Mouse (Mus musculus) heart, embryonic 16.5 days (tissue): ENCODE measurements around the gene Olfr96. TPM values are rescaled to one million over a fixed set of nuclear protein-coding genes. Genes with fewer than 3 reads are reported as not detected.

Experiments
- ATAC-seq: fragments of 200-750 bp; cut with Nextera tagmentation; replicated peaks from 2 replicates; pipeline ENCODE4 v1.8.0; 2017; ENCODE audit warnings: moderate number of reproducible peaks; ENCODE audit not compliant: insufficient read depth, low FRiP score; ENCODE audit errors: extremely low read depth
- H3K27ac ChIP-seq: fragments of 300-500 bp; sonication (generic); 2 replicates; pipeline ENCODE4 v1.5.1; 2014; ENCODE audit warnings: mild to moderate bottlenecking, low read length, control low read depth, moderate library complexity
- H3K27me3 ChIP-seq: fragments of 300-500 bp; sonication (generic); 2 replicates; pipeline ENCODE4 v1.6.1; 2014; ENCODE audit warnings: low read length, mixed read lengths; ENCODE audit not compliant: control insufficient read depth, insufficient read depth
- H3K36me3 ChIP-seq: fragments of 300-500 bp; sonication (generic); 2 replicates; pipeline ENCODE4 v1.6.1; 2014; ENCODE audit not compliant: control insufficient read depth, insufficient read depth
- H3K4me1 ChIP-seq: fragments of 300-500 bp; sonication (generic); 2 replicates; pipeline ENCODE4 v1.6.1; 2014; ENCODE audit warnings: low read length, mixed read lengths; ENCODE audit not compliant: control insufficient read depth, insufficient read depth
- H3K4me2 ChIP-seq: fragments of 300-500 bp; sonication (generic); 2 replicates; pipeline ENCODE4 v1.6.1; 2014; ENCODE audit warnings: low read depth, mild to moderate bottlenecking, control low read depth, low read length
- H3K4me3 ChIP-seq: fragments of 300-500 bp; sonication (generic); 2 replicates; pipeline ENCODE4 v1.5.1; 2014; ENCODE audit warnings: mild to moderate bottlenecking, control low read depth, low read length
- H3K9ac ChIP-seq: fragments of 300-500 bp; sonication (generic); 2 replicates; pipeline ENCODE4 v1.6.1; 2014; ENCODE audit warnings: low read length, control low read depth
- H3K9me3 ChIP-seq: fragments of 300-500 bp; sonication (generic); replicated peaks from 2 replicates; pipeline ENCODE4 v1.6.1; 2016; ENCODE audit warnings: low read length; ENCODE audit not compliant: control insufficient read depth
- WGBS: fragments of 180-500 bp; shearing (Covaris S2); extraction: QIAGEN DNeasy Blood & Tissue Kit; methylation state at CpG from one replicate; pipeline ENCODE4 v1.1.7; 2014; 5-methylcytosine and 5-hydroxymethylcytosine counted together
- polyA plus RNA-seq: library from polyadenylated mRNA; unstranded; fragments of >200 nt; fragmentation: Nextera tagmentation; extraction: Ambion mirVana; gene quantifications from 2 replicates; pipeline ENCODE4 v1.2.1, GENCODE M21; 2015

Gene Olfr96
- polyA plus RNA-seq, 1 experiment from 2014 or later, result not detected

- ATAC-seq, result no peak
- Histone ChIP-seq H3K4me3 (no peak overlapping the region), H3K9ac (no peak overlapping the region), H3K27me3 (no peaks in the 10 kb centered on the region), H3K4me2 (no peak overlapping the region), H3K36me3 (no peaks in the 10 kb centered on the region), H3K27ac (no peak overlapping the region), H3K4me1 (no peaks in the 10 kb centered on the region), H3K9me3 (no peaks in the 10 kb centered on the region)
- WGBS, result 7% methylated on average over 1 of the region's 1 CpGs
Observed at GRCm38 (mm10) chr17:37250544-37250943, 30.6 kb downstream of the Olfr96 start.

GRCm38 (mm10) chr17:37263626-37264025 lies 43.7 kb downstream of the Olfr96 start, which contains the start of gene Olfr98:
Gene Olfr98 (minus strand): TSS chr17:37263749.
- H3K36me3 ChIP-seq, result no peaks in the 10 kb centered on the region
- H3K4me1 ChIP-seq, result no peaks in the 10 kb centered on the region
- H3K9ac ChIP-seq, result no peak within 1 kb of the TSS
- no peak within 1 kb of the TSS for H3K27ac ChIP-seq
- H3K27me3 ChIP-seq, result no peaks in the 10 kb centered on the region
- H3K4me3 ChIP-seq, result no peak within 1 kb of the TSS
- ATAC-seq, result no peak
- H3K9me3 ChIP-seq, result no peaks in the 10 kb centered on the region
- 69% methylated on average over 1 of the region's 1 CpGs for WGBS
- H3K4me2 ChIP-seq, result no peak within 1 kb of the TSS

- Histone ChIP-seq H3K9ac (peak within 1 kb of the TSS; percentile 70), H3K27ac (no peak within 1 kb of the TSS), H3K9me3 (no peaks in the 10 kb centered on the region), H3K4me1 (no peaks in the 10 kb centered on the region), H3K36me3 (no peaks in the 10 kb centered on the region), H3K4me2 (peak within 1 kb of the TSS; percentile 97), H3K4me3 (peak within 1 kb of the TSS; percentile 76), H3K27me3 (no peaks in the 10 kb centered on the region)
- 2% methylated on average over 26 of the region's 26 CpGs for WGBS
- ATAC-seq, result peak; percentile 87
Observed at GRCm38 (mm10) chr17:37270058-37270701, 50.2 kb downstream of the Olfr96 start, which contains the start of gene H2-M3. Gene H2-M3 (plus strand): TSS chr17:37270220.

GRCm38 (mm10) chr17:37270702-37271092 lies 50.8 kb downstream of the Olfr96 start:
- Histone ChIP-seq H3K36me3 (no peaks in the 10 kb centered on the region), H3K4me2 (peak overlapping the region; percentile 97), H3K9ac (peak overlapping the region; percentile 70), H3K4me1 (no peaks in the 10 kb centered on the region), H3K27me3 (no peaks in the 10 kb centered on the region), H3K4me3 (peak overlapping the region; percentile 76), H3K27ac (no peak overlapping the region), H3K9me3 (no peaks in the 10 kb centered on the region)
- WGBS, result 49% methylated on average over 8 of the region's 8 CpGs
- peak; percentile 75 for ATAC-seq

GRCm38 (mm10) chr17:37275626-37276248 lies 55.8 kb downstream of the Olfr96 start:
- Histone ChIP-seq H3K4me1 (no peaks in the 10 kb centered on the region), H3K4me3 (no peak overlapping the region), H3K36me3 (no peaks in the 10 kb centered on the region), H3K27ac (no peak overlapping the region), H3K27me3 (no peaks in the 10 kb centered on the region), H3K4me2 (no peak overlapping the region), H3K9ac (no peak overlapping the region), H3K9me3 (no peaks in the 10 kb centered on the region)
- WGBS, result 60% methylated on average over 2 of the region's 2 CpGs
- ATAC-seq, result no peak

Other genes with a start within 250 kb of the Olfr96 start
- not detected in 2 replicates for gene 2410137M14Rik, start 238.9 kb upstream of the Olfr96 start, polyA plus RNA-seq
- 0.30 and 0.37 TPM in 2 replicates for gene H2-M5, start 230.6 kb upstream of the Olfr96 start, polyA plus RNA-seq
- gene Zfp57, start 219.0 kb upstream of the Olfr96 start, polyA plus RNA-seq, result 30.3 and 31.9 TPM in 2 replicates
- gene Mog, start 196.7 kb upstream of the Olfr96 start, polyA plus RNA-seq, result not detected in 2 replicates
- 3.7 and 4.1 TPM in 2 replicates for gene Gabbr1, start 174.2 kb upstream of the Olfr96 start, polyA plus RNA-seq
- gene Olfr90, start 131.6 kb upstream of the Olfr96 start, polyA plus RNA-seq, result not detected in 2 replicates
- not detected in 2 replicates for gene Olfr91, start 121.9 kb upstream of the Olfr96 start, polyA plus RNA-seq
- gene Olfr92, start 100.1 kb upstream of the Olfr96 start, polyA plus RNA-seq, result not detected in 2 replicates
- gene Olfr93, start 58.7 kb upstream of the Olfr96 start, polyA plus RNA-seq, result not detected in 2 replicates
- 2.8 and 5.6 TPM in 2 replicates for gene Ubd, start 26.3 kb upstream of the Olfr96 start, polyA plus RNA-seq
- gene Olfr94, start 19.2 kb upstream of the Olfr96 start, polyA plus RNA-seq, result not detected in 2 replicates
- gene Olfr95, start 7.0 kb upstream of the Olfr96 start, polyA plus RNA-seq, result not detected in 2 replicates
- gene Olfr97, start 17.2 kb downstream of the Olfr96 start, polyA plus RNA-seq, result not detected in 2 replicates
- gene Olfr98, start 43.6 kb downstream of the Olfr96 start, polyA plus RNA-seq, result not detected in 2 replicates
- gene H2-M3, start 50.1 kb downstream of the Olfr96 start, polyA plus RNA-seq, result 2.9 TPM in 2 replicates
- gene Olfr99, start 63.3 kb downstream of the Olfr96 start, polyA plus RNA-seq, result not detected in 2 replicates
- gene Olfr101, start 84.2 kb downstream of the Olfr96 start, polyA plus RNA-seq, result not detected in 2 replicates
- gene Olfr102, start 96.9 kb downstream of the Olfr96 start, polyA plus RNA-seq, result not detected in 2 replicates
- not detected in 2 replicates for gene Olfr103, start 119.6 kb downstream of the Olfr96 start, polyA plus RNA-seq
- not detected in 2 replicates for gene Olfr104-ps, start 139.4 kb downstream of the Olfr96 start, polyA plus RNA-seq
- not detected in 2 replicates for gene Olfr105-ps, start 158.9 kb downstream of the Olfr96 start, polyA plus RNA-seq
- gene Olfr106-ps, start 170.2 kb downstream of the Olfr96 start, polyA plus RNA-seq, result not detected in 2 replicates
- gene Olfr107, start 179.1 kb downstream of the Olfr96 start, polyA plus RNA-seq, result not detected in 2 replicates
- not detected in 2 replicates for gene Olfr108, start 225.3 kb downstream of the Olfr96 start, polyA plus RNA-seq
- gene Olfr109, start 238.8 kb downstream of the Olfr96 start, polyA plus RNA-seq, result not detected in 2 replicates